Mouse (Mus musculus): ENCODE measurements around the gene Crtc3. TPM values are rescaled to one million over a fixed set of nuclear protein-coding genes. Genes with fewer than 3 reads are reported as not detected.

Crtc3 gene
- total and polyA plus RNA-seq, 2 experiments from 2014 or later, result 16.2 to 17.2 TPM

- H3K4me1 ChIP-seq (ENCODE audit: insufficient read depth, low read length), result no peaks in the 10 kb centered on the region
- no peak overlapping the region for H3K9ac ChIP-seq (replicated peaks; ENCODE audit: low read length)
- 75% methylated on average over 8 of the region's 8 CpGs for WGBS
- peaks cover 39% of the 10 kb centered on the region for H3K36me3 ChIP-seq (ENCODE audit: insufficient read depth, low read length)
- DNase-seq (ENCODE audit: low spot score), result no peak
- no peak overlapping the region for H3K4me3 ChIP-seq (ENCODE audit: low read length)
- no peaks in the 10 kb centered on the region for H3K9me3 ChIP-seq (ENCODE audit: low read length)
- H3K27me3 ChIP-seq (ENCODE audit: insufficient read depth, low read length), result no peaks in the 10 kb centered on the region
- ATAC-seq, result no peak
- H3K27ac ChIP-seq, result no peak overlapping the region
- H3K4me2 ChIP-seq (ENCODE audit: low read depth, low read length), result no peak overlapping the region
- TF ChIP-seq CTCF (IDR thresholded peaks at IDR 0.05; ENCODE audit: low read depth), result no peak
These were observed 29.8 kb upstream of the Crtc3 start for GRCm38 (mm10) chr7:80718471-80718870.

- no peak for ATAC-seq
- Histone ChIP-seq H3K27me3 (ENCODE audit: insufficient read depth, low read length) (no peaks in the 10 kb centered on the region), H3K4me3 (ENCODE audit: low read length) (no peak overlapping the region), H3K4me1 (ENCODE audit: insufficient read depth, low read length) (no peaks in the 10 kb centered on the region), H3K4me2 (ENCODE audit: low read depth, low read length) (no peak overlapping the region), H3K36me3 (ENCODE audit: insufficient read depth, low read length) (peaks cover 27% of the 10 kb centered on the region), H3K9me3 (ENCODE audit: low read length) (no peaks in the 10 kb centered on the region), H3K27ac (no peak overlapping the region), H3K9ac (replicated peaks; ENCODE audit: low read length) (no peak overlapping the region)
- 90% methylated on average over 9 of the region's 9 CpGs for WGBS
- no peak for TF ChIP-seq CTCF (IDR thresholded peaks at IDR 0.05; ENCODE audit: low read depth)
- no peak for DNase-seq (ENCODE audit: low spot score)
These were observed 28.1 kb upstream of the Crtc3 start for GRCm38 (mm10) chr7:80716758-80717157.

- H3K4me2 ChIP-seq (ENCODE audit: low read depth, low read length), result no peak overlapping the region
- ATAC-seq, result no peak
- no peak overlapping the region for H3K9ac ChIP-seq (replicated peaks; ENCODE audit: low read length)
- no peak overlapping the region for H3K27ac ChIP-seq
- no peaks in the 10 kb centered on the region for H3K4me1 ChIP-seq (ENCODE audit: insufficient read depth, low read length)
- H3K4me3 ChIP-seq (ENCODE audit: low read length), result no peak overlapping the region
- no peak for TF ChIP-seq CTCF (IDR thresholded peaks at IDR 0.05; ENCODE audit: low read depth)
- whole genome bisulfite sequencing, result 84% methylated on average over 7 of the region's 7 CpGs
- no peaks in the 10 kb centered on the region for H3K27me3 ChIP-seq (ENCODE audit: insufficient read depth, low read length)
- DNase-seq (ENCODE audit: low spot score), result no peak
- peaks cover 23% of the 10 kb centered on the region for H3K36me3 ChIP-seq (ENCODE audit: insufficient read depth, low read length)
- no peaks in the 10 kb centered on the region for H3K9me3 ChIP-seq (ENCODE audit: low read length)
These were observed 26.6 kb upstream of the Crtc3 start for GRCm38 (mm10) chr7:80715306-80715705.

- 79% methylated on average over 8 of the region's 8 CpGs for WGBS
- H3K9ac ChIP-seq (replicated peaks; ENCODE audit: low read length), result no peak overlapping the region
- no peak for TF ChIP-seq CTCF (IDR thresholded peaks at IDR 0.05; ENCODE audit: low read depth)
- no peak overlapping the region for H3K4me2 ChIP-seq (ENCODE audit: low read depth, low read length)
- no peaks in the 10 kb centered on the region for H3K4me1 ChIP-seq (ENCODE audit: insufficient read depth, low read length)
- ATAC-seq (no peak), DNase-seq (ENCODE audit: low spot score) (no peak)
- H3K27ac ChIP-seq, result no peak overlapping the region
- no peaks in the 10 kb centered on the region for H3K27me3 ChIP-seq (ENCODE audit: insufficient read depth, low read length)
- H3K36me3 ChIP-seq (ENCODE audit: insufficient read depth, low read length), result peaks cover 15% of the 10 kb centered on the region
- no peaks in the 10 kb centered on the region for H3K9me3 ChIP-seq (ENCODE audit: low read length)
- no peak overlapping the region for H3K4me3 ChIP-seq (ENCODE audit: low read length)
These were observed 22.8 kb upstream of the Crtc3 start for GRCm38 (mm10) chr7:80711496-80711895.

GRCm38 (mm10) chr7:80710333-80710732 lies 21.7 kb upstream of the Crtc3 start:
- Histone ChIP-seq H3K9ac (replicated peaks; ENCODE audit: low read length) (no peak overlapping the region), H3K36me3 (ENCODE audit: insufficient read depth, low read length) (peaks cover 11% of the 10 kb centered on the region), H3K4me3 (ENCODE audit: low read length) (no peak overlapping the region), H3K9me3 (ENCODE audit: low read length) (no peaks in the 10 kb centered on the region), H3K4me2 (ENCODE audit: low read depth, low read length) (no peak overlapping the region), H3K27ac (no peak overlapping the region), H3K27me3 (ENCODE audit: insufficient read depth, low read length) (no peaks in the 10 kb centered on the region), H3K4me1 (ENCODE audit: insufficient read depth, low read length) (no peaks in the 10 kb centered on the region)
- no peak for ATAC-seq
- no peak for TF ChIP-seq CTCF (IDR thresholded peaks at IDR 0.05; ENCODE audit: low read depth)
- DNase-seq (ENCODE audit: low spot score), result no peak
- WGBS, result 89% methylated on average over 7 of the region's 7 CpGs

GRCm38 (mm10) chr7:80704066-80704465 lies 15.4 kb upstream of the Crtc3 start:
- no peaks in the 10 kb centered on the region for H3K36me3 ChIP-seq (ENCODE audit: insufficient read depth, low read length)
- WGBS, result 81% methylated on average over 4 of the region's 4 CpGs

GRCm38 (mm10) chr7:80702510-80702909 lies 13.8 kb upstream of the Crtc3 start:
- WGBS, result 70% methylated on average over 6 of the region's 6 CpGs

More at GRCm38 (mm10) chr7:80704066-80704465, 15.4 kb upstream of the Crtc3 start:
- no peak for TF ChIP-seq CTCF (IDR thresholded peaks at IDR 0.05; ENCODE audit: low read depth)
- Histone ChIP-seq H3K27me3 (ENCODE audit: insufficient read depth, low read length) (no peaks in the 10 kb centered on the region), H3K4me2 (ENCODE audit: low read depth, low read length) (no peak overlapping the region), H3K4me3 (ENCODE audit: low read length) (no peak overlapping the region), H3K27ac (no peak overlapping the region), H3K9me3 (ENCODE audit: low read length) (no peaks in the 10 kb centered on the region), H3K9ac (replicated peaks; ENCODE audit: low read length) (no peak overlapping the region), H3K4me1 (ENCODE audit: insufficient read depth, low read length) (no peaks in the 10 kb centered on the region)
- ATAC-seq, result no peak
- no peak for DNase-seq (ENCODE audit: low spot score)

More at GRCm38 (mm10) chr7:80702510-80702909, 13.8 kb upstream of the Crtc3 start:
- Histone ChIP-seq H3K27ac (no peak overlapping the region), H3K4me3 (ENCODE audit: low read length) (no peak overlapping the region), H3K9ac (replicated peaks; ENCODE audit: low read length) (no peak overlapping the region), H3K4me2 (ENCODE audit: low read depth, low read length) (no peak overlapping the region), H3K36me3 (ENCODE audit: insufficient read depth, low read length) (no peaks in the 10 kb centered on the region), H3K9me3 (ENCODE audit: low read length) (no peaks in the 10 kb centered on the region), H3K27me3 (ENCODE audit: insufficient read depth, low read length) (no peaks in the 10 kb centered on the region), H3K4me1 (ENCODE audit: insufficient read depth, low read length) (no peaks in the 10 kb centered on the region)
- no peak for TF ChIP-seq CTCF (IDR thresholded peaks at IDR 0.05; ENCODE audit: low read depth)
- DNase-seq (ENCODE audit: low spot score) (no peak), ATAC-seq (no peak)
